Mouse (Mus musculus): Measurements from ENCODE around the gene Tmem63a.
"Not testable (repeated sequence)": the region's sequence is repeated elsewhere in the genome, so short reads cannot be mapped to it uniquely, and the experiment has no call there.

Gene Tmem63a

GRCm38 (mm10) chr1:180966542-180966941 lies 24.4 kb downstream of the Tmem63a start:
- peak; percentile 53 to 73 for DNase-seq

- no peak for DNase-seq
These were observed 25.1 kb downstream of the Tmem63a start for GRCm38 (mm10) chr1:180967261-180967660.

GRCm38 (mm10) chr1:180972941-180973340 lies 30.8 kb downstream of the Tmem63a start:
- no peak for DNase-seq

GRCm38 (mm10) chr1:180974126-180974746 lies 32.1 kb downstream of the Tmem63a start:
- peak in 1 of 2 experiments; percentile 47 for DNase-seq

GRCm38 (mm10) chr1:180976110-180976679 lies 34.1 kb downstream of the Tmem63a start:
- peak; percentile 55 to 64 for DNase-seq

GRCm38 (mm10) chr1:180979484-180980251 lies 37.5 kb downstream of the Tmem63a start:
- no peak for DNase-seq

- no peak for DNase-seq
These were observed 38.3 kb downstream of the Tmem63a start for GRCm38 (mm10) chr1:180980464-180980863.

GRCm38 (mm10) chr1:180981298-180982046 lies 39.3 kb downstream of the Tmem63a start:
- not testable (repeated sequence) for DNase-seq

GRCm38 (mm10) chr1:180986701-180987100 lies 44.6 kb downstream of the Tmem63a start:
- no peak for DNase-seq

- DNase-seq, result peak; percentile 86 to 88
These were observed 45.6 kb downstream of the Tmem63a start for GRCm38 (mm10) chr1:180987759-180988158.

GRCm38 (mm10) chr1:180990671-180991070 lies 48.5 kb downstream of the Tmem63a start:
- no peak for DNase-seq

- DNase-seq, result peak in 1 of 2 experiments; percentile 56
These were observed 50.0 kb downstream of the Tmem63a start for GRCm38 (mm10) chr1:180992142-180992541.

- peak; percentile 53 to 73 for DNase-seq
These were observed 58.5 kb downstream of the Tmem63a start for GRCm38 (mm10) chr1:181000501-181001092.

- DNase-seq, result no peak
These were observed 59.1 kb downstream of the Tmem63a start for GRCm38 (mm10) chr1:181001217-181001616.

GRCm38 (mm10) chr1:181001621-181002020 lies 59.5 kb downstream of the Tmem63a start:
- DNase-seq, result no peak

GRCm38 (mm10) chr1:181003790-181004189 lies 61.6 kb downstream of the Tmem63a start:
- no peak for DNase-seq

GRCm38 (mm10) chr1:181005331-181005730 lies 63.2 kb downstream of the Tmem63a start:
- DNase-seq, result no peak

GRCm38 (mm10) chr1:181007831-181008230 lies 65.7 kb downstream of the Tmem63a start:
- DNase-seq, result no peak

- peak in 1 of 2 experiments; percentile 48 for DNase-seq
These were observed 66.1 kb downstream of the Tmem63a start for GRCm38 (mm10) chr1:181008266-181008665.

- no peak for DNase-seq
These were observed 67.0 kb downstream of the Tmem63a start for GRCm38 (mm10) chr1:181009011-181009590.

GRCm38 (mm10) chr1:181009754-181010153 lies 67.6 kb downstream of the Tmem63a start:
- DNase-seq, result peak; percentile 57 to 74

All from kidney, postnatal 4 days (tissue).